Mouse (Mus musculus) testis, adult 2 months (tissue): ENCODE data around the gene Als2.

Source experiments
- CTCF ChIP-seq: fragments of 200-500 bp; IDR thresholded peaks from 2 replicates; pipeline ENCODE4 v1.5.1; 2012; ENCODE audit warnings: low read depth, mild to moderate bottlenecking, inconsistent platforms, low read length, moderate library complexity; ENCODE audit not compliant: control insufficient read depth, insufficient read depth, insufficient replicate concordance
- POLR2A ChIP-seq: fragments of 200-500 bp; IDR thresholded peaks from 2 replicates; pipeline ENCODE4 v1.6.1; 2012; ENCODE audit warnings: low read depth, mild to moderate bottlenecking, inconsistent platforms, low read length, moderate library complexity; ENCODE audit not compliant: control insufficient read depth

DNA sequence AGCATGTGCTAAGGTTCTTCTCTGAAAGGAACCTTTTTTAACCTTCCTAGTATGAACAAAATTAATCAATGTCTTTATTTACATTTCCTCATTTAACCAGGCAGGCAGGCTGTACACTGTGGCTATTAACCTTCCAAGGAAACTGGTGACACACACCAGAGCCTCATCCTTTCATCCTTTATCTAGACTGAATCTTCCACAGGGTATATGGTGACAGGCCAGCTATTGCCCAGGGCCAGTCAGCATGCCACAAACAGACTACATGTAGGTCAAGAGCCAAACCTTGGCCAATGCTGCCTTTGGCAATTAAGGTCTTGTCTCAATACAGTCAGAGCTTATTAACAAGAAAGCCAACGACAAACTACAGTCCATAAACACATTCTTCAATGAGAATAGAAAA lies 35.5 kb downstream of the Als2 start:
- TF ChIP-seq POLR2A: no peak
- no peak for TF ChIP-seq CTCF
